Mouse (Mus musculus) heart, embryonic 12.5 days (tissue): Measurements from ENCODE around the gene Nipal3. TPM values are rescaled to one million over a fixed set of nuclear protein-coding genes. Genes with fewer than 3 reads are reported as not detected.
A peak's percentile ranks its signal among the peaks of the same experiment; 100 is the strongest.

Source experiments
- ATAC-seq: fragments of 200-750 bp; cut with Nextera tagmentation; 2 replicates; pipeline ENCODE4 v1.8.0; 2017; ENCODE audit warnings: moderate TSS enrichment, moderate library complexity; ENCODE audit not compliant: insufficient number of reproducible peaks, low FRiP score
- H3K27ac ChIP-seq: fragments of 300-500 bp; sonication (generic); 2 replicates; pipeline ENCODE4 v1.5.1; 2016; ENCODE audit warnings: mild to moderate bottlenecking, moderate library complexity; ENCODE audit not compliant: poor library complexity, severe bottlenecking
- H3K27me3 ChIP-seq: fragments of 300-500 bp; sonication (generic); replicated peaks from 2 replicates; pipeline ENCODE4 v1.6.1; 2016; ENCODE audit warnings: mild to moderate bottlenecking, moderate library complexity
- H3K36me3 ChIP-seq: fragments of 300-500 bp; sonication (generic); 2 replicates; pipeline ENCODE4 v1.6.1; 2016; ENCODE audit warnings: mild to moderate bottlenecking, moderate library complexity
- H3K4me1 ChIP-seq: fragments of 300-500 bp; sonication (generic); replicated peaks from 2 replicates; pipeline ENCODE4 v1.6.1; 2016; ENCODE audit warnings: mild to moderate bottlenecking
- H3K4me2 ChIP-seq: fragments of 300-500 bp; sonication (generic); 2 replicates; pipeline ENCODE4 v1.6.1; 2016; ENCODE audit warnings: mild to moderate bottlenecking, moderate library complexity
- H3K4me3 ChIP-seq: fragments of 300-500 bp; sonication (generic); 2 replicates; pipeline ENCODE4 v1.5.1; 2016; ENCODE audit warnings: mild to moderate bottlenecking
- H3K9ac ChIP-seq: fragments of 300-500 bp; sonication (generic); 2 replicates; pipeline ENCODE4 v1.6.1; 2016; ENCODE audit warnings: mild to moderate bottlenecking, moderate library complexity
- H3K9me3 ChIP-seq: fragments of 300-500 bp; sonication (generic); replicated peaks from 2 replicates; pipeline ENCODE4 v1.6.1; 2016; ENCODE audit warnings: mild to moderate bottlenecking, moderate library complexity
- WGBS: fragments of 180-500 bp; shearing (Covaris S2); methylation state at CpG from one replicate; pipeline ENCODE4 v1.1.7; 2016; 5-methylcytosine and 5-hydroxymethylcytosine counted together
- polyA plus RNA-seq: library from polyadenylated mRNA; unstranded; fragments of >200 nt; fragmentation: Nextera tagmentation; extraction: Ambion mirVana; gene quantifications from 2 replicates; pipeline ENCODE4 v1.2.1, GENCODE M21; 2016

Nipal3 gene
- polyA plus RNA-seq, 1 experiment from 2014 or later, result 4.2 TPM

DNA sequence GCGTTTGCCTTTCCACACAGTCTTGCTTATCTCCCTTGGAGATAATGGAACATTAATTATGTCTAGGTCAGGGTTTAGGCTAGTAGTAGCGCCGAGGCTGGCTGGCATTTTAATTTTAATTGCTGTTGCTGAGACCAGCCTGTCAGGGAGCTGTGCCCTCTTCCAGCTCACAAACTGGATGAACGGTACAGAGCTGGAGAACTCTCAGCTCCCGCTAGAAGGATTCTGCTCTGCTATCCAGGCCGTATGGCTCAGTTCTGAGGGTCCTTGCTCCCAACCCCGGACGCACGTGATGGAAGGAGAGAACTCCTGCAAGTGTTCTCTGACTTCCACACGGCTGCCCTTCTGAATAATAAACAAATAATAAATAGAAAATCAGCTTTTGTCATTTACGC, 60.4 kb downstream of the Nipal3 start:
- peak overlapping the region; percentile 30; the same call in 1 of the 2 replicates for H3K27ac ChIP-seq
- peak overlapping the region; percentile 82 for H3K9ac ChIP-seq

DNA sequence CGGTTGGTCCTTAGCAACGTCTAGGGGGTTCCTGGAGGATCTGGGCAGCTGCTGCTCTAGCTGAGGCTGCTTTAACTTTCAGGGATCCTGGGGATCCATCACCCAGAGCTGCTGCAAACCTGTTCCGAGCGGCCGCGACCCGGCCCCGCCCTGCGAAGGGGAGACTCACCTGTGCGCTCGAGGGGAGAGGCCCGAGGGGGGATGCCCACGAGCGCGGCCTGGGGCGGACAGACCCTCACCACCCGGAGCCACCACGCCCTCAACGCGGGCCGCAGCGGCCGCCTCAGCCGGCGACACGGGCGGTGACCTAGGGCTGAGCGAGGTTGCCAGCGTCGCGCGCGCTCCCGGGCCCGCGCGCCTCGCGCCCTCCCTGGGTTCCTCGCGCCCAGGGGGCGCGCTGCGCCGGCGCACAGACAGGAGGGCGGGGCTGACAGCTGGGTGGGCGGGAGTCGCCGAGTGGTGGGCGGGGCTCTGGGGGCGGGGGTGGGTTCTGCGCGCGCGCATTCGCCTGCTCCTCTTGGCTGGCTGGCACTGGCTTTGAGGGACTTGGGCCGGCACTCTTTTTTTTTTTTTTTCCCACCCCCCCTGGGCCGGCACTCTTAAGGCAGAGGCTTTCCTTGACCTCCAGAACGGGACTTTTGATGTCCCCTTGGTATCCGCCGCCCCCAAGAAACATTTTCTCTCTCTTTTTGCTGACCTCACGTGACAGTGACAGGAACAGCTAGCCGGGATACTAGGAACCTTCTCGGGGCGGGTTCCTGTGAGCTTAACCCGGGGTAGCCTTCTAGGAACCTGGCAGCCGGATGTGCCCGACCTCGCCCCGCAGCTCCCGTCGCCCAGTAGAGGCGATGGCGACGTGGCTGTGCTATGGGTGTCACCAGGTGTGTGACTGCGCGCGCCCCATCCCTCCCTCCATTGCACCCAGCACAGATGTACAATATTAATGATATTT, 61.1 kb downstream of the Nipal3 start, which contains the start of gene Rcan3:
Gene Rcan3 (minus strand): TSS at position 411 of the 952 bp plus-strand sequence.
- ATAC-seq, result peak; percentile 92
- no peaks in the 10 kb centered on the region for H3K9me3 ChIP-seq
- H3K4me3 ChIP-seq, result peak within 1 kb of the TSS; percentile 74
- H3K36me3 ChIP-seq, result no peaks in the 10 kb centered on the region
- H3K27ac ChIP-seq, result peak within 1 kb of the TSS; percentile 30; the same call in 1 of the 2 replicates
- H3K4me1 ChIP-seq, result peaks cover 10% of the 10 kb centered on the region
- peak within 1 kb of the TSS; percentile 90 for H3K9ac ChIP-seq
- H3K4me2 ChIP-seq, result peak within 1 kb of the TSS; percentile 92
- under 1% methylated on average over 72 of the region's 79 CpGs for WGBS
- H3K27me3 ChIP-seq, result no peaks in the 10 kb centered on the region

More for the DNA sequence above, 60.4 kb downstream of the Nipal3 start:
- H3K9me3 ChIP-seq, result no peaks in the 10 kb centered on the region
- no peaks in the 10 kb centered on the region for H3K27me3 ChIP-seq
- no peaks in the 10 kb centered on the region for H3K36me3 ChIP-seq
- ATAC-seq, result no peak
- H3K4me2 ChIP-seq, result peak overlapping the region; percentile 92
- H3K4me1 ChIP-seq, result peaks cover 10% of the 10 kb centered on the region
- 33% methylated on average over 11 of the region's 11 CpGs for WGBS
- H3K4me3 ChIP-seq, result peak overlapping the region; percentile 74

DNA sequence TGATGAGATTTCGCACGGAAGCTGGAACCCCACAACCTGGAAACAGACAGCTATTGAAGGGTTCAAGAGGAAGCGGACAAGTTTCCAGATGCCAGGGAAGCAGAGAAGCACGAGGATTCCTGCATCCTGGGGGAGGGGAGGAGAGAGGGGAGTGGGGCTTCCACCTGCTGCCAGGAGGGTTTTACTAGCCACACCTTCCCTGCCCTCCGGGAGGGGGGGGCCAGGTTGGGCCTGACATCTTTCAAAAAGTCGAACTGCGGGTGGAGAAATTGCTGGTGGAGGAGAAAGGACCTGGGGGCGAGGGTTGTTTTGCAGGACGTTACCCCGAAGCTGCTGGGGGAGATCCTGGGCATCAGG, 61.8 kb downstream of the Nipal3 start:
- ATAC-seq, result peak; percentile 7; the same call in 1 of the 2 replicates
- Histone ChIP-seq H3K27me3 (no peaks in the 10 kb centered on the region), H3K4me2 (peak overlapping the region; percentile 92), H3K4me3 (peak overlapping the region; percentile 74), H3K4me1 (peaks cover 10% of the 10 kb centered on the region), H3K9ac (peak overlapping the region; percentile 90), H3K36me3 (no peaks in the 10 kb centered on the region), H3K9me3 (no peaks in the 10 kb centered on the region), H3K27ac (no peak overlapping the region)
- WGBS, result 9% methylated on average over 10 of the region's 10 CpGs

DNA sequence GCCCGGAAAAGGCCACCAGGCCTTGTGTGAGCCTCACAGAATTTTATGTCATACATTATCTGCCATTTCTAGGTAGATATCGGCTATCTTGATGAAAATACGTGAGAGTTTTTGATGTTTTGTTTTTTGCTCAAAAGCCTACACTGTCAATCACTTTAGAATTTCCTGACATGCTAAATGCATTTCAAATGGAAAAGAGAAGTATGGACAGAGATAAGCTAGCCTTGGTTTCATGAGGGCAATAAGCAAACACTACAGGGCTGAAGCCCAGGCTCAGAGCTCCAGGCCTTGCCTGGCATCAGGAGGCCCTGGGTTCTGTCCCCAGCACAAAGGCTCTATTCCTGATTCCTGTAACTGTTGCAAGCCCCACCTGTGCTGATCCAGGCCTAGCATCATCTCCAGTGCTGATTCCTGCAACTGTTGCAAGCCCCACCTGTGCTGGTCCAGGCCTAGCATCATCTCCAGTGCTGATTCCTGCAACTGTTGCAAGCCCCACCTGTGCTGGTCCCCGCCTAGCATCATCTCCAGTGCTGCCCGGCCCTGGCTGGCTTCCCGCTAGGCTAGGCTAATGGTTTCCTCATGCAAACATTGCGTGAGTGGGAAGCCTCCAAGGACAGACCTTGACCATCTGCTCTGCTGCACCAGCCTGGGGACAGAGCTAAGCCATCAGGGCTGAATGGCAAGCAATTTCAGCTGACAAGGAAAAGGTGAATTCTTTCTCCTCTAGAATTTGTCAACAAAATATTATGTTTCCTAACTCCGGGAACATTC, 64.7 kb downstream of the Nipal3 start:
- WGBS, result 74% methylated on average over 8 of the region's 8 CpGs
- no peak for ATAC-seq

DNA sequence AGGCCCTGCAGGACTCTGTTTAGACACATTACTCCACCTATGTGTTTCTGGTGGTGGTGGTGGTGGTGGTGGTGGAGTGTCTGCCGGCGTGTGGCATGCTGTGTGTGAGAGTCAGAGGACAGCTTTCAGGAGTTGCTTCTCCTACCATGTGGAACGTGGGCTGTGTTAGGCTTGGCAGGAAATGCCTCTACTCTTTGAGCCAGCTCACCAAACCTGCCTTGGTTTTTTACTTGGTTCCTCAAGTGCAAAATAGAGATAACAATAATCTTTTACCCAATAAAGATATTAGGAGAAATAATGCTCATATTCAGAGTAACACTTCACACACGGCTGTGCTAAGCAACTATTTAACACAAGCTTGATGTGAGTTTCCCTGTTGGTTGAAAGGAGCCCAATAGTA, 65.5 kb downstream of the Nipal3 start:
- Histone ChIP-seq H3K4me2 (no peak overlapping the region), H3K27ac (no peak overlapping the region), H3K9ac (no peak overlapping the region), H3K4me1 (peaks cover 12% of the 10 kb centered on the region), H3K9me3 (no peaks in the 10 kb centered on the region), H3K27me3 (no peaks in the 10 kb centered on the region), H3K36me3 (peaks cover 4% of the 10 kb centered on the region), H3K4me3 (no peak overlapping the region)
- no peak for ATAC-seq
- 65% methylated on average over 4 of the region's 4 CpGs for WGBS

More for the DNA sequence above, 64.7 kb downstream of the Nipal3 start:
- Histone ChIP-seq H3K4me2 (no peak overlapping the region), H3K27me3 (no peaks in the 10 kb centered on the region), H3K9me3 (no peaks in the 10 kb centered on the region), H3K4me3 (no peak overlapping the region), H3K9ac (no peak overlapping the region), H3K4me1 (peaks cover 15% of the 10 kb centered on the region), H3K27ac (no peak overlapping the region), H3K36me3 (no peaks in the 10 kb centered on the region)

DNA sequence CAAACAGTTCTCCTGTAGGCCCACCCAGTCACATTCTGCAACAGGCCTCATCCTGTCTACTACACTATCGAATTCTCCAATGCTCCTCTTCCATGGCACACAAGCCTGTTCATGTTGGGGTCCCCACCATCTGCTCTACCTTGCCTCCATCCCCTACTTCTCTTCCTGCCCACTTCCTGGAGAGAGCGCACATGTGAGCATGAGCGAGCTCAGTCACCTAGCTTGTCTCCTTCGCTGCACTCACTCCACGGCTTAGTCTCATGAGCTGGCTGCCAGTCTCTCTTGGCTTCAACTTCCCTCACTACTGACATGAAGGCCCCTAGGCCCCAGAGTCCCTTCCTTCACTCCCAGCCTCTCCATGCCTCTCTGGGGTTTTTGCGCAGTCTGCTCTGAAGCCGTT, 68.3 kb downstream of the Nipal3 start:
- no peak overlapping the region for H3K4me3 ChIP-seq
- H3K4me2 ChIP-seq, result no peak overlapping the region
- no peak for ATAC-seq
- peaks cover 25% of the 10 kb centered on the region for H3K36me3 ChIP-seq
- peaks cover 5% of the 10 kb centered on the region; the same call in 1 of the 2 replicates for H3K4me1 ChIP-seq
- no peak overlapping the region for H3K27ac ChIP-seq
- 84% methylated on average over 7 of the region's 7 CpGs for WGBS
- H3K9ac ChIP-seq, result no peak overlapping the region
- no peaks in the 10 kb centered on the region for H3K27me3 ChIP-seq
- H3K9me3 ChIP-seq, result no peaks in the 10 kb centered on the region

DNA sequence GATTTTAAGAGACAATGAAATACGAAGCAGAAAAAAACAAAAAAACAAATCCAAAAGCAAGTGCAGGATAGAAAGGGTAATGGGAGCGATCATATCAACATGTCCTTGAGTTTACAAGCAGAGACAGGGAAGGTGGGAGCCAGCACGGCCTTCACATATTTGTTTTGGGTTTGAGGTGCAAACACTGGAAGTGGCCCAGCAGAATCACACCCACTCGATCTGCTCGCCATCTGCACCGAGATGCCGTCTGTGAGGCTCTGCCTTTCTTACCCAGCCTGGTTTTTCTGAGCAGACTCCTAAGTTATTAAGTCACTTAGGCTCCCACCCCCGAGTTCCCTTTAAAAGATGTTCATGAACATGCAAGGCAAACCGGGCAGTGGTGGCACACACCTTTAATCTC, 69.2 kb downstream of the Nipal3 start:
- Histone ChIP-seq H3K27me3 (no peaks in the 10 kb centered on the region), H3K4me1 (peaks cover 5% of the 10 kb centered on the region; the same call in 1 of the 2 replicates), H3K27ac (no peak overlapping the region), H3K9ac (no peak overlapping the region), H3K36me3 (peaks cover 26% of the 10 kb centered on the region), H3K4me2 (no peak overlapping the region), H3K9me3 (no peaks in the 10 kb centered on the region), H3K4me3 (no peak overlapping the region)
- no peak for ATAC-seq
- whole genome bisulfite sequencing, result 79% methylated on average over 9 of the region's 9 CpGs

DNA sequence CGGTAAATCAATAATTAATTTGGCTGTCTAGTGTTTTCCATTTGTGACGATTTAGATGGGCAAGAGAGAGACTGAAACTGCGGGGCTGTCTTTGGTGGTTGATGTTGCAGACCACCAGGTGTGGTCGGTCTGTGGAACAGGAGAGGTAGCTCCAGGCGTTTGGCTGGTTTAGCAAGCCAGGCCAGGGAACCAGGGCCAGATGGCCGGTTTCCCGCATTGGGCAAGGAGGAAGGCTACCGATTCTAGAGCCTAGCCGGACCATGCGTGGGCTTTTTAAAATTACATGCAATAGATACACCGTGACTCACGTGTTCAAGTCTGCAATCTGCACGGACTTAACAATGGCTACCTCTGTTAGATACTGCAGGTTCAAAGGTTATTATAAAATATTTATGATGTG, 73.9 kb downstream of the Nipal3 start:
- ATAC-seq, result no peak
- WGBS, result 91% methylated on average over 13 of the region's 13 CpGs
- no peak overlapping the region for H3K27ac ChIP-seq
- peaks cover 57% of the 10 kb centered on the region for H3K36me3 ChIP-seq
- H3K4me2 ChIP-seq, result no peak overlapping the region
- no peaks in the 10 kb centered on the region for H3K27me3 ChIP-seq
- H3K9me3 ChIP-seq, result no peaks in the 10 kb centered on the region
- no peak overlapping the region for H3K9ac ChIP-seq
- no peak overlapping the region for H3K4me3 ChIP-seq
- H3K4me1 ChIP-seq, result no peaks in the 10 kb centered on the region

DNA sequence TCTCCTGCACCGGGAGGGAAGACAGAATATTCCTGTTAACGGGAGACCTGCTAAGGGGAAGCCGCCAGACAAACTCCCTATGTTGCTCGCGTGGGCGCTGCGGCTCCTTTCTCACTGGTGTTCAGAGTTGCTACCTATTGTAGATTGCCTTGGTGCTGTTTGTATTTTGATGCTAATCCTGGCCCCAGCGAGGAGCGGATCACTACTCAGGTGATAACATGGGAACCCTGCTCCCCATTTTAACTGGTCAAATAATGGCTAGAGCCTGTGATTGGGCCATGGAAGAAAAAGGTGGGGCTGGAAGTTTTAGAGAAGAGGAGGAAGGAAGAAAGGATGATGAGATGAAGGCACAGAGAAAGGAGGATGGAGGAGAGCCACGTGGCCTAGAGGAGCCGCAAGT, 74.4 kb downstream of the Nipal3 start:
- no peak overlapping the region for H3K4me2 ChIP-seq
- H3K27ac ChIP-seq, result no peak overlapping the region
- H3K4me1 ChIP-seq, result no peaks in the 10 kb centered on the region
- ATAC-seq, result no peak
- H3K4me3 ChIP-seq, result no peak overlapping the region
- H3K27me3 ChIP-seq, result no peaks in the 10 kb centered on the region
- H3K9me3 ChIP-seq, result no peaks in the 10 kb centered on the region
- H3K36me3 ChIP-seq, result peaks cover 59% of the 10 kb centered on the region
- WGBS, result 68% methylated on average over 11 of the region's 11 CpGs
- H3K9ac ChIP-seq, result no peak overlapping the region

DNA sequence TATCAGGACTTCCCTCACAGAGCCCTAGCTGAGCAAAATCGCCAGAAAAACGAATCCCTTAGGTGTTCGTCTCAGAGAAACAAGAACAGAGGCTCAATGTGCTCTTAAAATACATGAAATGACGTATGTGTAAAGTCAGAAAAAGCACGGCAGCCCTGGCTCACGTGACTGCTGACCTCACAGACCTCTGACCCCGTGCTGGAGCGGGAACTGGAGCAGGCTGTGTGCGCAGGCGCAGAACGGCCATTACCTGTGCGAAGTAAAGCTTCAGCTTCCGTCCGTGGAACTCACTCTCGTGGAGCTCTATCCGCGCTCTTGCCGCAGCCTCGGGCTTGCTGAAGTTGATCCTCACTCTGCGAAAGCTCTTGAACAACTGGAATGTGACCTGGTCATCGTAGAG, 74.8 kb downstream of the Nipal3 start:
- H3K4me3 ChIP-seq, result no peak overlapping the region
- WGBS, result 76% methylated on average over 21 of the region's 21 CpGs
- H3K4me1 ChIP-seq, result no peaks in the 10 kb centered on the region
- no peak for ATAC-seq
- H3K36me3 ChIP-seq, result peaks cover 62% of the 10 kb centered on the region
- H3K4me2 ChIP-seq, result no peak overlapping the region
- H3K27ac ChIP-seq, result no peak overlapping the region
- H3K27me3 ChIP-seq, result no peaks in the 10 kb centered on the region
- no peak overlapping the region for H3K9ac ChIP-seq
- no peaks in the 10 kb centered on the region for H3K9me3 ChIP-seq

DNA sequence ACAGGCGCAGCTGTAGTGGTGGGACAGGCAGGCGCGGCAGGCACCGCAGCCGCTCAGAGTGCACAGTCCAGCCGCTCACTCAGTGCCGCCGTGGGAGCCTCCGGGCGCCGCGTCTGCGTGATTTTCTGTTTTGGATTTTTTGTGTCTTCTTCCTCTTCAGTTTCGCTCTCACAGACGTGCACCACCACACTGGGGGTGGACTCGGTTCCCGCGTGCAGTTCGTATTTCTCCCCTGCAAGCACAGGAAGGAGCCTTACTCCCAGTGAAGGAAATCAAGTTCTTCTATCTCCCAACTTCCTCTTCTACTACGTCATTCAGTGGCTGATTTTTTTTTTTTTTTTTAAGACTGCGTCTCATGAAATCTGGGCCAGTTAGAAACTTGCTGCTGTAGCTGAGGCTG, 78.5 kb downstream of the Nipal3 start:
- Histone ChIP-seq H3K4me3 (no peak overlapping the region), H3K36me3 (peaks cover 50% of the 10 kb centered on the region), H3K27me3 (no peaks in the 10 kb centered on the region), H3K27ac (no peak overlapping the region), H3K4me2 (no peak overlapping the region), H3K9me3 (no peaks in the 10 kb centered on the region), H3K4me1 (no peaks in the 10 kb centered on the region), H3K9ac (no peak overlapping the region)
- 82% methylated on average over 21 of the region's 21 CpGs for WGBS
- ATAC-seq, result no peak
